In genomic region chr8:7988820-7989219, GRCm38 (mm10) we compare ENCODE assay signal across 15 mouse cellular contexts.
"Had no signal": no experiment of that assay in that cellular context is flagged by ENCODE, and none has a peak within 500 bp of the region (broad histone marks: within the 10 kb centered on the region; RNA-seq: fewer than 3 reads in every experiment).

No protein-coding gene starts in this region.

- H3K4me2 ChIP-seq: kidney, embryonic 15.5 days; liver, embryonic 13.5 days; midbrain, embryonic 11.5 days; midbrain, embryonic 15.5 days had no signal

- H3K9me3 ChIP-seq: kidney, embryonic 15.5 days; liver, embryonic 13.5 days; midbrain, embryonic 15.5 days had no signal

- H3K27ac ChIP-seq: kidney, embryonic 15.5 days; left cerebral cortex, adult 2 months; liver, embryonic 13.5 days; midbrain, embryonic 15.5 days had no signal

- H3K4me3 ChIP-seq: kidney, embryonic 15.5 days; left cerebral cortex, adult 2 months; liver, embryonic 13.5 days; midbrain, embryonic 15.5 days; myocyte had no signal

- DNase-seq: kidney, adult 8-10 months; kidney, postnatal 10 days; kidney, postnatal 36 days; layer of hippocampus, postnatal 36 days; liver, embryonic 13.5 days; lung, adult 2 months; lung, postnatal 14 days; lung, postnatal 4 days; thymus, adult 18-20 months; thymus, postnatal 36 days had no signal

- H3K9ac ChIP-seq: kidney, embryonic 15.5 days; liver, embryonic 13.5 days; midbrain, embryonic 15.5 days had no signal

- H3K27me3 ChIP-seq: kidney, embryonic 15.5 days; liver, embryonic 13.5 days; midbrain, embryonic 15.5 days had no signal

- H3K4me1 ChIP-seq: kidney, embryonic 15.5 days; liver, embryonic 13.5 days; midbrain, embryonic 15.5 days had no signal

- H3K36me3 ChIP-seq: kidney, embryonic 15.5 days; liver, embryonic 13.5 days; midbrain, embryonic 15.5 days had no signal

- ATAC-seq: midbrain, embryonic 15.5 days had no signal
